Mouse (Mus musculus) CD4-positive, CD25-positive, alpha-beta regulatory T cell, adult 2 months (primary cell): ENCODE data around the gene Trpv4.
A peak's percentile ranks its signal among the peaks of the same experiment; 100 is the strongest.

Experiments
- DNase-seq: peaks from one replicate; pipeline ENCODE4 v3.0.0-alpha.2; 2012; ENCODE audit warnings: low read depth, low spot score

The Trpv4 gene

GRCm38 (mm10) chr5:114669014-114669413 is 10.8 kb upstream of the Trpv4 start:
- DNase-seq, result no peak

GRCm38 (mm10) chr5:114667228-114667856 is 9.1 kb upstream of the Trpv4 start:
- DNase-seq, result peak; percentile 100

GRCm38 (mm10) chr5:114666659-114667058 is 8.4 kb upstream of the Trpv4 start:
- no peak for DNase-seq

- no peak for DNase-seq
These were observed 6.5 kb upstream of the Trpv4 start for GRCm38 (mm10) chr5:114664750-114665149.

GRCm38 (mm10) chr5:114664139-114664538 is 5.9 kb upstream of the Trpv4 start:
- no peak for DNase-seq

- DNase-seq, result no peak
These were observed 2.8 kb upstream of the Trpv4 start for GRCm38 (mm10) chr5:114661029-114661428.

- DNase-seq, result no peak
These were observed 795 bp downstream of the Trpv4 start for GRCm38 (mm10) chr5:114657426-114657825.

- DNase-seq, result no peak
These were observed 1.9 kb downstream of the Trpv4 start for GRCm38 (mm10) chr5:114656305-114656704.

GRCm38 (mm10) chr5:114655721-114656120 is 2.5 kb downstream of the Trpv4 start:
- DNase-seq, result no peak

- DNase-seq, result no peak
These were observed 4.4 kb downstream of the Trpv4 start for GRCm38 (mm10) chr5:114653656-114654437.

- peak; percentile 39 for DNase-seq
These were observed 6.8 kb downstream of the Trpv4 start for GRCm38 (mm10) chr5:114651449-114651848.

- peak; percentile 27 for DNase-seq
These were observed 7.2 kb downstream of the Trpv4 start for GRCm38 (mm10) chr5:114651002-114651401.

GRCm38 (mm10) chr5:114648728-114649311 is 9.4 kb downstream of the Trpv4 start:
- DNase-seq, result no peak

GRCm38 (mm10) chr5:114647211-114647974 is 10.8 kb downstream of the Trpv4 start:
- DNase-seq, result peak; percentile 41

- no peak for DNase-seq
These were observed 12.3 kb downstream of the Trpv4 start for GRCm38 (mm10) chr5:114645916-114646315.

- no peak for DNase-seq
These were observed 13.3 kb downstream of the Trpv4 start for GRCm38 (mm10) chr5:114644918-114645317.

- DNase-seq, result no peak
These were observed 17.4 kb downstream of the Trpv4 start for GRCm38 (mm10) chr5:114640809-114641208.

GRCm38 (mm10) chr5:114639645-114639957 is 18.6 kb downstream of the Trpv4 start:
- no peak for DNase-seq

GRCm38 (mm10) chr5:114638769-114639644 is 19.2 kb downstream of the Trpv4 start:
- DNase-seq, result peak; percentile 93

GRCm38 (mm10) chr5:114636091-114636490 is 22.1 kb downstream of the Trpv4 start:
- DNase-seq, result peak; percentile 37

- DNase-seq, result peak; percentile 66
These were observed 26.9 kb downstream of the Trpv4 start for GRCm38 (mm10) chr5:114631336-114631735.
